Mouse (Mus musculus): ENCODE measurements at regions not wholly inside any gene's neighbourhood (a gene's known extent, or its start where the extent isn't known, plus 50 kb on each side); places are given as distances from the start of the nearest gene placed in this dataset.

DNA sequence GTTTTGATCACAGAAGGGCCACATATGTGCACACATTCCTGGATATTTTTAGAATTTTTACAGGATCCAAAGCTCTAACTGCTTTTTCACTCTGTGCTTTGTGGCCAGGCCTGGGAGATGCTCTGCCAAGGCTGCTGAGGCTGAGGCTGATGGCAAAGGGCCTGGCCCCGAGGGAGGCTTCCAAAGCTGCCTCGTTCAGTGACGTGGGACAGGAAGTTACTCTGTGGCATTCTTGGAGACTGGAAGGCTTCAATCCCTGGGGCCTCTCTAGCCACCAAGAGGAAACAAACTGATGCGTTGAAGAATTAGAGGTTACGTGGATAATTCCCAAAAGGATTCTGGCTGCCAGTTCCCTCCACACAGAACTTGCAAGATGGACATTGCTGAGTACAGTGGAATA lies 112.8 kb downstream of the Sec61b start:
- WGBS = 36% methylated on average over 5 of the region's 5 CpGs
- Histone ChIP-seq H3K9ac (ENCODE audit: low read depth, low read length) (no peak overlapping the region), H3K27ac (no peak overlapping the region), H3K4me1 (replicated peaks; ENCODE audit: insufficient read depth, low read length) (no peaks in the 10 kb centered on the region), H3K9me3 (replicated peaks; ENCODE audit: low read length) (no peaks in the 10 kb centered on the region), H3K4me2 (ENCODE audit: low read length) (no peak overlapping the region), H3K27me3 (ENCODE audit: insufficient read depth, low read length) (no peaks in the 10 kb centered on the region), H3K36me3 (ENCODE audit: insufficient read depth, low read length) (no peaks in the 10 kb centered on the region), H3K4me3 (replicated peaks; ENCODE audit: low read depth, low read length) (no peak overlapping the region)
- TF ChIP-seq CTCF (IDR thresholded peaks at IDR 0.05; ENCODE audit: low read depth) = no peak
- DNase-seq (ENCODE audit: low spot score) = peak; percentile 38
- no peak for ATAC-seq (replicated peaks; ENCODE audit: low FRiP score, low read depth)

DNA sequence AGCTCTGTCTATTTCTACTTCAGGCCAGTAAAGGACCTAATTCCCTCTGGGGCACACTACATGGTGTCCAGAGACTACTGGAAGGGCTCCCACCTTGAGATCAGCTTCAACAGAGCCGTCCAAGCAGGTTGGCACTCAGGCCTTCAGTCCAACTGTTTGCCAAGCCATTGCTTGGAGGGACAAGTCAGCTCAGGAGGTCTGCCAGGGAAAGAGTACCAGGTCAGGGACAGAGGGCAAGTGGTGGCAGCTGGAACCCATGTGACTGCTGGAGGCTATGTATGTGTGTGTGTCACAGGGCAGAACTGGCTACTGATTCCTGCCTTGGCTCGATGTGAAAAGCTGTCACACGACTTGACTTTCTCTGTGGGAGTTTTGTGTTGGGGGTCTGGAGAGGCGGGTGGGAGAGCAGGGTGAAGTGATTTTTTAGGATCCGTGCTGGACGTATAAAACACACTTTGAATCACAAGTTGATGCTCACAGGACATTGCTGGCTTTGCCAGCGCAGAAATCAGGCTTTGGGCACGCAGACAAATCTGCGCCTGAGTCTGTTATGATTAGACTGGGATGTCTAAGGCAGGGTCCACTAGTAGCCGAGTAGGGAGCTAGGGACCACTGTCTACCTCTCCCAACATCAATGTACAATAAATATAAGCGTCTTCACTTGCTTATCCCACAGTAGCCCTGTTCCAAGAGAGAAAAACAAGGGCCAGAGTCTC lies 118.0 kb downstream of the Sec61b start:
- H3K9me3 ChIP-seq (replicated peaks; ENCODE audit: low read length) = no peaks in the 10 kb centered on the region
- no peak overlapping the region for H3K4me3 ChIP-seq (replicated peaks; ENCODE audit: low read depth, low read length)
- H3K27me3 ChIP-seq (ENCODE audit: insufficient read depth, low read length) = no peaks in the 10 kb centered on the region
- H3K27ac ChIP-seq = no peak overlapping the region
- no peak overlapping the region for H3K4me2 ChIP-seq (ENCODE audit: low read length)
- H3K36me3 ChIP-seq (ENCODE audit: insufficient read depth, low read length) = no peaks in the 10 kb centered on the region
- H3K9ac ChIP-seq (ENCODE audit: low read depth, low read length) = no peak overlapping the region
- ATAC-seq (replicated peaks; ENCODE audit: low FRiP score, low read depth) (no peak), DNase-seq (ENCODE audit: low spot score) (no peak)
- TF ChIP-seq CTCF (IDR thresholded peaks at IDR 0.05; ENCODE audit: low read depth) = no peak
- WGBS = 87% methylated on average over 11 of the region's 11 CpGs
- no peaks in the 10 kb centered on the region for H3K4me1 ChIP-seq (replicated peaks; ENCODE audit: insufficient read depth, low read length)

DNA sequence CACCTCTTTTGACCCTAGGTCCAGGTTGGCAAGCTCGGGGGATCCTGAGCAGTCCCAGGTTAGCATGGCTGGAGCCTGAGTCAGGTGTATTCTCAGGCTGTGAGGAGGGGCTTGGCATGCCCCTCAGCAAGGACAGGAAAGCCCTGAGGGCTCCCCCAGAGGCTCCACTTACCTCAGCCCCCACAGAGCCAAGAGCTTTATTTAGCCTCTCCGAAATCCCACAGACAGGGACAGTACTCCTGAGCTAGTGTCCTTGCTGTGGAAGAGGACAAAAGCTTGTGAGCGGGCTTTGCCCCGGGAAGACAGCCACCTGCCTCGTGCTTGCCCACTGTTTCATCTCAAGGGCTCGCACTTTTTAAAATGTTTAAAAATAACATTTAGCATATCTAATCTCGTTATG lies 118.7 kb downstream of the Sec61b start:
- ATAC-seq (replicated peaks; ENCODE audit: low FRiP score, low read depth) (no peak), DNase-seq (ENCODE audit: low spot score) (no peak)
- no peak for TF ChIP-seq CTCF (IDR thresholded peaks at IDR 0.05; ENCODE audit: low read depth)
- Histone ChIP-seq H3K4me1 (replicated peaks; ENCODE audit: insufficient read depth, low read length) (no peaks in the 10 kb centered on the region), H3K36me3 (ENCODE audit: insufficient read depth, low read length) (no peaks in the 10 kb centered on the region), H3K9ac (ENCODE audit: low read depth, low read length) (no peak overlapping the region), H3K27ac (no peak overlapping the region), H3K27me3 (ENCODE audit: insufficient read depth, low read length) (no peaks in the 10 kb centered on the region), H3K4me2 (ENCODE audit: low read length) (no peak overlapping the region), H3K4me3 (replicated peaks; ENCODE audit: low read depth, low read length) (no peak overlapping the region), H3K9me3 (replicated peaks; ENCODE audit: low read length) (no peaks in the 10 kb centered on the region)
- WGBS = 81% methylated on average over 7 of the region's 7 CpGs

DNA sequence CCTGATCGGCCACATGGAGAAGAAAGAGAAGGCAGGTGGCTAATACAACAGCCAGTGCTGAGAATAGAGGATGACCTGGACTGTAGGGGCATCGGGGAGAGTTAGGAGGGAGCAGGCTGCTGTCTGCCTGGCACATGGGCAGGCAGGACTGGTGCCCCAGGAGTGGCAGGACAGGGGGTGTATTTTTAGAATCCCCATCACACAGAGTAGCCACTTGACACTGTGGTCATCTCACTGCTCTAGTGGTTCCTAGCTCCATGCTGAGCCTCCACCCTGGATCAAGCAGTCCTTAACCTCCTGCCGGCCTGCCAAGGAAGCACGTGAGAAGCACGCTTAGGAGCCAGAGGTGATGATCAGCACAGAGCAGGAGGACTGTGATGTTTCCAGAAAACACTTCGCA lies 119.7 kb downstream of the Sec61b start:
- Histone ChIP-seq H3K4me2 (ENCODE audit: low read length) (no peak overlapping the region), H3K9me3 (replicated peaks; ENCODE audit: low read length) (no peaks in the 10 kb centered on the region), H3K27me3 (ENCODE audit: insufficient read depth, low read length) (no peaks in the 10 kb centered on the region), H3K9ac (ENCODE audit: low read depth, low read length) (no peak overlapping the region), H3K4me3 (replicated peaks; ENCODE audit: low read depth, low read length) (no peak overlapping the region), H3K36me3 (ENCODE audit: insufficient read depth, low read length) (no peaks in the 10 kb centered on the region), H3K4me1 (replicated peaks; ENCODE audit: insufficient read depth, low read length) (no peaks in the 10 kb centered on the region), H3K27ac (no peak overlapping the region)
- TF ChIP-seq CTCF (IDR thresholded peaks at IDR 0.05; ENCODE audit: low read depth) = no peak
- ATAC-seq (replicated peaks; ENCODE audit: low FRiP score, low read depth) (no peak), DNase-seq (ENCODE audit: low spot score) (no peak)
- WGBS = 82% methylated on average over 6 of the region's 6 CpGs

DNA sequence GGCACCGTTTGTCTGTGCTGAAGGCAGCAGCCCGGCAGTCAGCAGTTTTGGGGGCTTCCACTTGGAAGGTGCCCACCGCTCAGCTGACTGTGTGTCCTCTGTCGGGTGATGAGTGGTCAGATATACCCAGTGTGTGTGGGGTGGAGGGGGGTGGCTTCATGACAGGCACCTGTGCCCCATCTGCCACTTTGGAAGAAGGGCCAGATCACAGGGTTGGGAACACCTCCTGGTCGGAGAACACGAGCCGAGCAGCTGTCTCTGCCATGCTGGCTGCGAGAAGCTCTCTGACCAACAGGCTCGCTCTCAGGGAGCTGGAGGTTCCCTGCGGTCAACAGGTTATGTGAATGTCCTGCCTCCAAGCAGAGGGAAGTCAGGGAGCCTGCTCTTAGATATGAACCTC lies 121.4 kb downstream of the Sec61b start:
- Histone ChIP-seq H3K9ac (ENCODE audit: low read depth, low read length) (no peak overlapping the region), H3K4me3 (replicated peaks; ENCODE audit: low read depth, low read length) (no peak overlapping the region), H3K4me1 (replicated peaks; ENCODE audit: insufficient read depth, low read length) (no peaks in the 10 kb centered on the region), H3K36me3 (ENCODE audit: insufficient read depth, low read length) (no peaks in the 10 kb centered on the region), H3K4me2 (ENCODE audit: low read length) (no peak overlapping the region), H3K27me3 (ENCODE audit: insufficient read depth, low read length) (no peaks in the 10 kb centered on the region), H3K27ac (no peak overlapping the region), H3K9me3 (replicated peaks; ENCODE audit: low read length) (no peaks in the 10 kb centered on the region)
- WGBS = 66% methylated on average over 10 of the region's 10 CpGs
- ATAC-seq (replicated peaks; ENCODE audit: low FRiP score, low read depth) (no peak), DNase-seq (ENCODE audit: low spot score) (no peak)
- TF ChIP-seq CTCF (IDR thresholded peaks at IDR 0.05; ENCODE audit: low read depth) = no peak

DNA sequence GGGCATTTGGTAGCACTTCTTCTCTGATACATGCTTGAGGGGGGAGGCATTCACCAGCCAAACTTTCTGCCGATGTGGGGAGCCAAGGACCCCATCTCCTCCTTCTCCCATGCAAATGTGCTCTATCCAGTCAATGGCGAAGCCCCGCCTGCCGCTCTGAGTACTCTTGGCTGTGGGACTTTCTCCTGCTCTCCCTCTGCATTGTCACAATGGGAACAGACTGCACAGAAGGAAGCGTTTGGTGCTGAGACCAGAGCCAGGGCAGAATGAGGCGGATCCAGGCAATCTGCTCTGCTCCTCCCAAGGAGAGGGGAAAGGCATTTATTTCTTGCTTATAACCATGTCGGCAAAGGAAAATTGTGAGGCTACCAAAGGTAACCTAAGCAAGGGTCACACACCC lies 123.1 kb downstream of the Sec61b start:
- Histone ChIP-seq H3K27me3 (ENCODE audit: insufficient read depth, low read length) (no peaks in the 10 kb centered on the region), H3K4me3 (replicated peaks; ENCODE audit: low read depth, low read length) (no peak overlapping the region), H3K36me3 (ENCODE audit: insufficient read depth, low read length) (no peaks in the 10 kb centered on the region), H3K9ac (ENCODE audit: low read depth, low read length) (no peak overlapping the region), H3K4me1 (replicated peaks; ENCODE audit: insufficient read depth, low read length) (no peaks in the 10 kb centered on the region), H3K9me3 (replicated peaks; ENCODE audit: low read length) (no peaks in the 10 kb centered on the region), H3K4me2 (ENCODE audit: low read length) (no peak overlapping the region), H3K27ac (no peak overlapping the region)
- DNase-seq (ENCODE audit: low spot score) = no peak
- WGBS = 66% methylated on average over 7 of the region's 7 CpGs
- TF ChIP-seq CTCF (IDR thresholded peaks at IDR 0.05; ENCODE audit: low read depth) = no peak
- ATAC-seq (replicated peaks; ENCODE audit: low FRiP score, low read depth) = no peak

DNA sequence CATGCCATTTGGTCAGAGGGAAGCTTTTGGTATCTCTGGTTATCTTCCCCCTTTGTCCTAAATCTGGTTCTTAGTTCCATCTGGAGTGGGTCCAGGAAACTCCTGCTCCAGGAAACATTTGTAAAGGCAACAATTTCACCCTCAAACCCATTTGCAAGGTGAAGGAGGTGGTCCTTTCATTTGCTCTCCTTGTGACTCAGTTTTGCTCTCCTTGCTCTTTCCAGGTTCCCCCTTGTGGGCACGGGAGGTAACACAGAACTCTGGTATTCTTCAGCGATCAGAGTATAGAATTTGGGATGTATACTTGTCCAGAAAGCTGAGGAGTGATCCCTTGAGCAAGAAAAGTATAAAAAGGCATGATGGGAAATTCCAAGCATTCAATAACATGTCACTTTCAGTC lies 123.8 kb downstream of the Sec61b start:
- peak; percentile 30 for DNase-seq (ENCODE audit: low spot score)
- H3K4me1 ChIP-seq (replicated peaks; ENCODE audit: insufficient read depth, low read length) = no peaks in the 10 kb centered on the region
- no peak overlapping the region for H3K4me3 ChIP-seq (replicated peaks; ENCODE audit: low read depth, low read length)
- no peaks in the 10 kb centered on the region for H3K27me3 ChIP-seq (ENCODE audit: insufficient read depth, low read length)
- H3K27ac ChIP-seq = no peak overlapping the region
- 33% methylated on average over 2 of the region's 2 CpGs for WGBS
- no peaks in the 10 kb centered on the region for H3K9me3 ChIP-seq (replicated peaks; ENCODE audit: low read length)
- peak; percentile 71 for TF ChIP-seq CTCF (IDR thresholded peaks at IDR 0.05; ENCODE audit: low read depth)
- H3K4me2 ChIP-seq (ENCODE audit: low read length) = no peak overlapping the region
- no peak for ATAC-seq (replicated peaks; ENCODE audit: low FRiP score, low read depth)
- no peaks in the 10 kb centered on the region for H3K36me3 ChIP-seq (ENCODE audit: insufficient read depth, low read length)
- no peak overlapping the region for H3K9ac ChIP-seq (ENCODE audit: low read depth, low read length)

All from kidney, postnatal 0 days (tissue).